Mouse (Mus musculus) neutrophil, adult 5-6 weeks (primary cell): ENCODE measurements around the gene Ffar1. TPM values are rescaled to one million over a fixed set of nuclear protein-coding genes. Genes with fewer than 3 reads are reported as not detected.

Experiments used
- ATAC-seq: fragments of 151-379, 151-347 bp; 2 replicates; pipeline ENCODE4 v1.8.0; 2017; ENCODE audit warnings: mild to moderate bottlenecking, moderate TSS enrichment; ENCODE audit not compliant: insufficient number of reproducible peaks, poor library complexity, low FRiP score, severe bottlenecking; ENCODE audit errors: extremely low read depth
- total RNA-seq: library from RNA; stranded (forward); fragments of 200-1000 nt; gene quantifications from 2 replicates; pipeline ENCODE4 v1.2.3, GENCODE M21; 2017

Ffar1 gene
- total RNA-seq: 25.6 and 25.8 TPM in 2 replicates

DNA sequence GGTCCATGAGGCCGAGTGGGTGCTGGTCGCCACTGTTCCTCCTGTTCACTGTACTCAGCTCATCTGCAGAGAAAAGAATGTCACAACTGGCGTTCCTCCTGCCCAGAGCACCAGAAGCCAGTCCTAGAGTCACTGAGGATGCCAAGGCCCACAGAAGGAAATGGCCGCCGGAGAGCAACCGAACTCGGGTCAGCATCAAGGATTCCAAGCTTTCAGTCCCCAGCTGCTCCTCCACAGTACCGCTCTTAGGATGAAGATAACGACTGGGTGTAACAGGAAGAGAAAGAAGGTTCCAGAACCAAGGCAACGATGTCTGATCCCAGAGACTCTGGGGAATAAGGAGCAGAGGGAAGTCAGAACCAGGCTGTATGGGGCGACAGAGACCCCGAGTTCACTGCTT, at the start of gene Ffar1:
Ffar1 (minus strand) TSS at position 101 of the 400 bp plus-strand sequence.
- ATAC-seq: no peak

DNA sequence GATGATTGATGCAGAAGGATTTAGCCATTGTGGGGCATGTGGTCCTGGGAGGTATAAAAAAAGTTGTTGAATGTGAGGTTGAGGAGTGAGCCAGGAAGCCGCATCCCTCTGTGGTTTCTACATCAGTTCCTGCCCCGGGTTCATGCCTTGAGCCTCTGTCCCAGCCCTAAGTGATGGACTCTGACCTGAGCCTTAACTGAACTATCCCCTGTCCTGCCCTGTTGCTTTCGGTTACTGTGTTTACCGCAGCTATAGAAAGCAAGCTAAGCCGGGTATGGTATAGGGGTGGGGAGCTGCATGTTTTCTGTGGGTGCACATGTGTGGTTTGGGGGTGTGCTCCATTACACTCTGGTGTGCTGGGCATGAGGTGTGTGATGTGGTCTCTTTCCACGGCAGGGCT, 48.4 kb upstream of the Ffar1 start:
- ATAC-seq: no peak

DNA sequence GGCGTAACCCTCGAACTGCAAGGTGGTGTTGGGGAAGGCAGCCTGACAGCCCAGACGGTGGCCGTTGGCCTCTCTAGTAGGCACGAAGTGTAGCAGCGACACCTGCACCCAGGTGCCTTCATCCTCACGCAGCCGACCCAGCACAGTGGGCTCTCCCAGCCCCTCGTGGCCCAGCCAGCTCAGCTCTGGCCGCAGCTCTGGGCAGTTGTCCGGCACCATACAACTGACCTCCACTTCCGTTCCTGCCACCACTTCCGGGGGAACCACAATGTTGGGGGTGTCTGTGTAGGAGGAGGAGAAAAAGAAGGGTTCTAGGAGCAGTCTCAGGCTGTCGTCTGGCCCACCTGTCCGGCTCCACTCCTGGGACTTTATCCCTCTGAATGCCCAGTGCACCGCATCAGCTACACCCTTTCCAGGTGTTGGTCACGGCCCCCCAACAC, 47.6 kb upstream of the Ffar1 start:
- ATAC-seq: no peak; the same call in 1 of the 2 replicates

DNA sequence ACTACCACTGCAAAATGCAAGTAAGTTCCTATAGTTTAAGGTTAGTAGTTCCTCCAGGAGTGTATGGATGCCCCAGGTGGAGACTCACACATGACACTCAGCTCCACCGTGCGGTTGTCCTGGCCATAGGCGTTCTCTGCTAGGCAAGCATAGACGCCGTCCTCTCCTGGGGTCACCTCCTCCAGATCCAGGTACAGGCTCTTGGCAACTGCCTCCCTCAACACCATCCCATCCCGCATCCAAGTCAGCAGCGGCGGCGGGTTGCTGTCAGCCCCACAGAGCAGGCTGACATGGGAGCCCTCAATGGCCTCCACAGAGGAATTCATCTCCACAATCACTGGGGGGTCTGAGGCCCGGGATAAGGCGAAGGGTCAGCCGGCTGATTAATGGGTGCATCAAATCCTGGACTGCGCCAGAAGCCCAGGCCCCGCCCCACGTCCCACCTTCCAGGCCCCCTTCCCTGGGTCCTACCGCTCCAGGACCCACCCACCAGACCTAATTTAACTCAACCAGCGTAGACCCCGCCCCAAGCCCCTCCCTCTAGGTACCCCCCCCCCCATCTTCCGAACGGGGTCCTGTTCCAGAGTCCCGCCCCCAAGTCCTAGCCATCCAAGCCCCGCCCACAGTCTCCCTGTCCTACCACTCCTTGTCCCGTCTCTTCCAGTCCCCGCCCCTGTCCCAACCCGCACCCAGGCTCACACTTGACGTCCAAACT, 47.1 kb upstream of the Ffar1 start:
- ATAC-seq: no peak

DNA sequence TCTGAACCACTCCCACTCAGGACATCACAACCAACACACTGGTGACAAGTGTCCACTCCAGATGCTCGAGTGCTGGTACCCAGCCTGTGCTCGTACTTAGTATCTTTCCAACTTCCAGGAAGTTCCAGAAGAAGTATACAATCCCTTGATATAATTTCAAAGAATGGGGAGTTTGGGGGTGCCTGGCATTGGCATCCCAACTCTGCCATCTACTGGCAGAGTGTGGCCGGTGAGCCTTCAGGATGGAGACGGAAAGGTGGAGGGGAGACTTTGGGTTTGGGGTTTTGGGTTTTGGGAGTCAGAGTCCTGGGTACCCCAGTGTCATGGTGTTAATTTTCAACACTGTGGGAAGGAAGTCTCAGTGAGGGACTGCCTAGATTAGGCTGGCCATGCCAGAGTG, 42.7 kb upstream of the Ffar1 start:
- peak; percentile 57; the same call in 1 of the 2 replicates for ATAC-seq

DNA sequence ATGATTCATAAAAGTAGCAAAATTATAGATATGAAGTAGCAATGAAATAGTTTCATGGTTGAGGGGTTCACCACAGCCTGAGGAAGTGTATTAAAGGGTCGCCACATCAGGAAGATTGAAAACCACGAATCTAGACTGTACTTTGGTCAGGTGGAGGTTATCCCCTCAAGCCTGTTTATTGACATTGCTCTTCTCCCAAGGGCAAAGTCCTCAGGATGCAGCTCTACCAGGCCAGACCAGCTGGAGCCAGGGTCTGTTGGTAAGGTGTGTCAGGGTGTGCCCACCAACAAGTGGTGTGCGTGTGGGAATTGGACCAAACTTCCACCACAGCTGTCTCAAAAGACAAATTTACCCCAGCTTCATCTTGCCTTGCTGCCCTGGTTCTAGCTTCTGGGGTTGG, 33.9 kb upstream of the Ffar1 start:
- no peak for ATAC-seq

DNA sequence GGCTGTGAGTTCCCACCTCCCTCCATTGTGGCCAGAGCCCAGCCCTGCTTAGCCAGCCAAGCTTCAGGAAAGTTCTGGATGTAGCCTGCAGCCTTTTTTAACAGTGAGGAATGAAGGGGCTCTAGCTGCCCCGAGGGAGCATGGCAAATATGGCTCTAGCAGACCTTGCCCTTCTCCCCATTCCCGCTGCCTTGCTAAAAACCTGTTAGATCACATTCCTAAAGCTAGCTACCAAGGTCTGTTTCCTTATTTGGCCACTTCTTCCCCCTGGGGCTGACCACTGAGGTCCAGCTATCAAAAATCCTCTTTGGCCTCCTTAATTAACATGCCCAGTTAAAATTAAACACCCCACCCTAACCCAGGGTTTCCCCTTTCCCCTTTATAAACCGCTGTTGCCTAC, 31.2 kb upstream of the Ffar1 start:
- no peak for ATAC-seq

DNA sequence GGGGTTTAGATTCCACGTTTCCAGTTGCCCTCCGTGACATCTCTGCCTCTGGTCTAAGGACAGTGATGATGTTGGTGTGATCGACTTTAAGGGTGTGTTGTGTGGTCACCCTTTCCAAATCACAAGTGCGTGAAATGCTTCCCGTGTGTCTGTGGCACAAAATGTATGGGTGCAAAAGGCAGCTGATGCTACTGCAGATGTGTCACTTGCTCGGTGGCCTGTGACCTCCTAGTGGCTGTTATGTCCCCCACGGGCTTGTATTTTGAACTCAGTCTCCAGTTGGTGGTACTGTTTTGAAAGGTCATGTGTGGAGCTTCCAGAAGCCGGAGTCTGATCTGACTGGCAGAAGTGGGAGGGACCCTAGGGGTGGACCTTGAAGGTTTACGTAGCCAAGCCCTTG, 30.4 kb upstream of the Ffar1 start:
- no peak for ATAC-seq

DNA sequence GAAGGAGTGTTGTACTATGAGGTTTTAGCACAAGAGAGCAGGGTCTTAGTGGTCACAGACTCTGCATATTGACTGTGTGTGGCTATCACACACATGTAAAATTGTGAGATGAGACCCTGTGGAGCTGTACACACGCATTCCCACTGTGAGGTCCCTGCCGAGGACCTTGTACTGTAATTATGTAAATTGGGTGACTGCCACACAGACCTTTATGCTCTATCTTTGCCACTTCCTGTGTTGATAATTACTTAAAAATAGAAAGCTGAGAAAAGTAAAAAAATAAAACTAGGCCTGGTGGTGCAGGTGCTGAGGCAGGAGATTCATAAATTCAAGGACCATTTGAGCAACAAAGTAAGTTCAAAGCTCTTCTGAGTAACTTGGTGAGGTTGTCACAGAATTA, 29.3 kb upstream of the Ffar1 start:
- ATAC-seq: no peak

DNA sequence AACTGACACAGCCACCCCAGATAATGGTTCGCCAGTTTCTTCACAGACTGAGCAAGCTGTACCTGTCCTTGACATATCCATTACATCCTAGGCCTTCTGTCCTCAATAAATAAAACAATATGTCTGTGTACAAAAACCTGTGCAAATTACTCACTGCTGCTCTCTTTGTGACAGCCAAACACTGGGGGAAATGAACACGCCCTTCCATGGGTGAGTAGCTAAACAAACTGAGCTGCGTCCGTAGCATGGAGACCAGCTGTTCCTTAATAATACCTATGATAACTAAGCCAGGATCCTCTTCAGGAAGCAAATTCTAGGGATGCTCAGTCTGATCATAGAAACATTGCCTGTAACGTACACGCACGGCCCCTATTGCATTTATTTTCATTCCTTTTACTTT, 27.4 kb upstream of the Ffar1 start:
- ATAC-seq: no peak

DNA sequence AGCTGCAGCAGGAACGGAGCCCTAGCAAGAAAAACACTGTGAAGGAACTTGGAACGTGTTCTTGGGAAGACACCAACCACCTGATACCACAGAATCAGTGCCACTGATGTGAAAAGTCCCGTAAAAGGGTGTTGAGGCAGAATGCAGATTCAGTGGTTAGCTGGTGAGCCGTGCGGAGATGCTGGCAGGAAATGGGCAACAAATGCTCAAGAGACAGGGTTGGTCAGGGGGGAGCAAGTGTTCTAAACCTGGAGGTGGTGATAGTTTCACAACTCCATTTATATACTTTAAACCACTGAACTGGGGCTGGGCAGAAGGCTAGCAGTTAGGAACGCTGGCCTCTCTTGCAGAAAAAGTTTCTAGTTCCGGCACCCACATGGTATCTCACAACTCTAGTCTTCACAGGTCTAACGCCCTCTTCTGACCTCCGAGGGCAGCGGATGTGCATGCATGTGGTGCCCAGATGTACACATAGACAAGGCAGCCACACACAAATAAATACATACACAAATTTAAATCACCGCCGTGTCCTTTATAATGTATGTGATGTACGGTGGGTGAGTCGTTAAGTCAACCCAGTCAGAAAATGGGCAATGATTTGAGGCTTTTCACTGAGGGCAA, 26.3 kb upstream of the Ffar1 start:
- peak; percentile 85 for ATAC-seq

DNA sequence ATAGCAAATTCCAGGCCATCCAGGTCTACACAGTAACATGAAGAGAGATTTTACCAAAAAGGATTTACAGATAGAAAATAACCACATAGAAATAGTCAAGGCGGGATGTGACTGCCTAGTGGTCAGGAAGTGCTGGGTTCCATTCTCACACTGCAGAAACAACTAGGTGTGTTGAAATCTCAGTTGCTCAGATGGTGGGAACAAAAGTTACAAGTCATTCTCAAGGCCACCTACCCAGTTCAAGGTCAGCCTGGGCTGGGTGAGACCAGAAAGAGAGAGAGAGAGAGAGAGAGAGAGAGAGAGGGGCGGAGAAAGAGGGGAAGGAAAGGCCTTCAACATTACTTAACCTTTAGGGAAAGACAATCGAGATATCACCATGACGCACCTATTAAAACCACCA, 25.5 kb upstream of the Ffar1 start:
- no peak for ATAC-seq

DNA sequence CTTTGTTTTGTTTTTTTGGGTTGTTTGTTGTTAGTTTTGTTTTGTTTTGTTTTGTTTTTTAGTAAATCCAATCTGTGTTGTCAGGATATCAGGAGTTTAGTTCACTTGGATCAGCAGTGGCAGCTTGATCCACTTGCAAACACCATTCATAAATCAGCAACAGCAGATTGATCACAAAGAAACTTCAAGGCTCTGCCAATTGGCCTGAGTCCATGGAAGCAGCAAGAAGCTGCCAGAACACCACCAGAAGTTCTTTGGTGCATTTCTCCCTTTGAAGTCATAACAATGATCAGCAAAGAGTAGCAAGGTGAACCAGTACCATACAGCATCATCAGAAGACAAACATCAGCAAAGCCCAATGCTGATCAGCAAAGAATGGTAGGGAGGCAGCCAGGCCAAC, 22.7 kb upstream of the Ffar1 start:
- no peak for ATAC-seq

DNA sequence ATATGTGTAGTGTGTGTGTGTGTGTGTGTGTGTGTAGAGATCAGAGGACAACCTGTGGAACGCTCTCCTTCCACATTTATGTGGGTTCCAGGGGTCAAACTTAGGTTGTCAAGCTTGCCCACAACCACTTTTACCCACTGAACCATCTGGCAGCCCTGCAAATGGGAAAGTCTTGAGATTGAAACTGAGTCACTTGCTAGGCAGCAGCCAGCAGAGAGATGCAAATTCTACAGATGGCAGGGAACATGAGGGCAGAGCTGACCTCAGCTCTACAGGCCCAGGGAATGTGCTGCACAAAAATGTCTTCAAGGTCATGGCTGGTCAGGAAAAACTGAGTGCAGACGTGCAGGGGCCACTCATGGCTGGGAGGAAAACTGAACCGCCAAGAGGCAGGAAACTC, 20.0 kb upstream of the Ffar1 start:
- no peak for ATAC-seq

DNA sequence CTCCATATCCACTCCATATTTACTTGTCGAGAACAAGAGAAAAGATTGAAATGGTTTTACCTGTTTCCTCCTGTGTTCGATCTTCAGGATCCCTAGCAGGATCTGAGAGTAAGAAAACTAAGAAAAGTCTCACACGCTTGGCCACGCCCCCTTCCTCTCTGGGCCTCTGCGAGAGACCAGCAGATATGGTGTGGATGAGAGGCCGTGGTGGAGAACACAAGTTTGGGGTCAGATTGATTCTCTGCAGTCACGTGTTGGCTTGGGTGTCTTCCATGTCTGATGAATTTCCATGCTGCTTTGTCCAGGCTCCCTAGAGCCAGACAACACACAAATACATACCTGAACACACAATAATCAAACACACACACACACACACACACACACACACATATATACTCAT, 18.8 kb upstream of the Ffar1 start, which contains the start of gene Cd22:
Cd22 (minus strand) TSS at position 167 of the 400 bp plus-strand sequence.
- ATAC-seq: no peak

DNA sequence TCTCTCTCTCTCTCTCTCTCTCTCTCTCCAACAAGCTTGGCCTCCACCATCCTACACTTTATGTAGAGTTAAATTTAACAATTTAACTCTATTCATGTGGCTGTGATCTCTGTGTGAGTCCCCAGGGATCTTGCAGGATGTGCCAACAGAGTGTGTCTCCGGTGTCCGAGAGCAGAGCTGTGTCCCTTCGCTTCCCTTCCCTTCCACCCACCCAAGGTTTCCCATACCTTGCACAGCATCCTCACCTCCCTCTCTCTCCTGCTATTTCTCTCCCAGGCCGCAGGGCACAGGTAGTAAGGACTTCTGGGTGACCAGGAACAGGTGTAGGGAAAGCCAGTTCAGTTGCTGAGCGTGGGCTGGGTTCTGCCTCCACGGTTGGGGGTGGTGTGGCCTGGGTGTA, 17.6 kb upstream of the Ffar1 start:
- peak; percentile 76 for ATAC-seq

DNA sequence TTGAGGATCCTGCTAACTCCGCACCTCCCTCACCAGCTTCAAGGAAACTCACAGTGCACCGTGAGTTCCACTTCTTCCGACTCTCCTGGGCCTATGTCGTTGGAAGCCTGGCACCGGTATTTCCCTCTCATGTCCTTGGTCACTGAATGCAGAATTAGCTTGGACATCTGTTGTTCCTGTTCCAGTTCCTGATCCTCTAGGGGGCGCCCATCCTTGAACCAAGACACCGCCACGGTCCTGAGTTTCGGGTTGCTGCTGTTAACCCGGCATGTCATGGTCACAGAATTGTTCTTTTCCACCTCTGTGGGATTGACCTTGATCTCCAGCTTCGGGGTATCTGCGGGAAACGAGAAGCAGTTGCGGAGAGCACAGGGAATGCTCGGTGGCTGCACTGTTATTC, 11.7 kb upstream of the Ffar1 start:
- ATAC-seq: peak; percentile 67

DNA sequence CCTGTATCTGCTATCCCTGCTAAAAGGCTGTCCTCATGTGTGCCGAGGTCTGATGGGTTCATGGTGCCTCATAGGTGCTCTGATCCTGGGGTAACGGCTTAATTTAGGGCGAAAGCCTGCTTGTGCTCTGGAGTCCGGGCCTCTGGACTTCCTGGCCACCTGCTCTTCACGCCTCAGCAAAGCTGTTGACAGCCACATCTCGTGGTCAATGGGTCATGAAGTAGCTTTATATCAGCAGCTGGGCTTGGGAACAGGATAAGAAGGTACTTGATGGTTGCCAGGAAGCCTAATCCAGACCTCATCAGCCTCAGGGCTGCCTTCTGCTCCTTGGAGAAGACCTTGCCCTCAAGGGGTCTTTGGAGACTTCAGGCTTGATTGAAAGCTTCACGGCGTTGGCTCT, 2.0 kb upstream of the Ffar1 start:
- ATAC-seq: no peak

DNA sequence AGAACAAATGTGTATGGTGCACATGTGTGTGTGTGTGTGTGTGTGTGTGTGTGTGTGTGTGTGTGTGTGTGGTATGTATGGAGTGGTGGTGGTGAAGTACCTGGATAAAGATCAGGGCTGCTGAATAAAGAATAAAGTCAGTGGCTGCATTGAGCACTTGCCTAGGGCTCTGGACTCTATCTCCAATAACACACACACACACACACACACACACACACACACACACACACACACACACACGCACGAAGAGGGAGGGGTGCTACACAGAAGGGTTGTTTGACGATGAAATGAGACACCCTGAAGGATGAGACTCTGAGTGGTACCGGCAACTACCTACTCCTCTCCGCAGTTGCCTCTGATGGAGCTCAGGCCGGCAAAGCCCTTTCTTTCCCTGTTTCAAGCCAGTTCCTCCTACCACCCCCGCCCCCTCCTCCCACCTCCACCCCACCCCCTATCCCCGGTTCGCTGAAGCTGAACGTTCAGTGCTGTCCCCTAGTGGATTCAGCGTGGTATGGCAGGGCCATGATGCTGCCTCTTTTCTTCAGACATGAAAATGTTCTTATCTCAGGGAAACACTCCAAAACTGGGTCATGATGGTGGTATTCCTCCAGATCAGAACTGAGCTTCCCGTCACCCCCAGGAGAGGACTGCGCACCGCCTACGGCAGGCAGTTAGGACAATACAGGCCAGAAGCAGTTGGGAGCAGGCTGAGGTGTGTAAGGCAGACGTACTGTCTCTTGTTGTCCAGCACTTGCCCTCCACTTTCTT, 1.5 kb downstream of the Ffar1 start:
- peak; percentile 59 for ATAC-seq

DNA sequence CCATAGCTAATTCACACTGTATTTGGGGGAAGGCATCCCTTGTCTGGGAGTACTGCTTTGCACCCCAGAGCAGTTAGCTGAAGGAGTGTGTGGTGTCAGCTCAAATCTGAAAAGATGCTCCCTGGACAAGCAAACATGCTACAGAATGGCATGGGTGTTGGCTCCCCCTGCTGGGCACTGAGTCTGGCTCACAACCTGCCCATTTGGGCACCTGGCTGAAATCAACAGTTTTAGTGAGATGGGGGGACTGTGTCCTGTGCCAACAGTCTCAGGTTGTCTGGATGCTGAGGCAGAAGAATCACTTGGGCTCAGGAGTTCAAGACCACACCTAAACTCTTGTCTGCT, 2.1 kb downstream of the Ffar1 start:
- ATAC-seq: peak; percentile 65
